Mouse (Mus musculus) kidney, postnatal 36 days (tissue): ENCODE results near the gene Trub2.

Experiments
- DNase-seq, 2 experiments: peaks; one replicate each; pipeline ENCODE4 v3.0.0; 2021 to 2022; ENCODE audit warnings: mixed read lengths in 2 of 2

Trub2 gene

GRCm38 (mm10) chr2:29773323-29773722, 15.0 kb downstream of the Trub2 start:
- no peak for DNase-seq

DNA sequence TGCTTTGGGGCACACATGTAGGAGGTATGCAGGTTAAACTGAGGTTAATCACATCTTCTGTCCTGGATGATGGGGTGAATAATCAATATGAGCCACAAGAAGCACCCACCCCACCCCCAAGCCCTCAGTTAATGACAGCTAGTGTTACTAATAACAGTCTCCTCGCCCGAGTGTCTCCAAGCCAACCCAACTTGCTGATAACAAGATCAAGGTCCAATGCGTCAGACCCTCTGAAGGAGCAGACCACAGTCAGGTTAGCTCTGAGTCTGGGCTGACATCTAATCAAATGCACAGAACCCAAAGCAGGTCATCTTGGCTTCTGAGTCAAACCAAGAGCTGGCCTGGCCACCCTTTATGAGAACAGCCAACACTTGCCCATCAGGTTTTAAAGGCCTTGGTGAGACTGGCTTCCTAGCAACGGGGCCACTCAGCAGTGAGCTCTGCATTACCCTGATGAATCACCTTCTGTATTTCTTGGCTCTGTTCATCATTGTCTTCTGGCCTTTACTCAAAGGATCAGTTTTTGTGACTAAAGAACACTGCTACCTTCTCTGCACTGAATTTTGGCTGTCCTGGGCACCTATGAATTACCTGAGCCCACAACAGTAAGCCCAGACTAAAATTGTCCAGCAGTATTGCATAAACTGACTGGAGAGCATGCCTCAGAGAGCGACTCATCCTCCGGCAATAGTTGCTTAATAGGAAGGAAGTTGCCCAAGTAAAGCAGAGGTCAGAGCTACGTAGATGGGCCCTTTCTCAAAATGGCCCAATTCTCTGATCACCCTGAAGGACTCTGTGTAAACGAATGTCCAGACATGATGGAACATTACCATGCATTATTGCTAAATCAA, 16.5 kb downstream of the Trub2 start:
- DNase-seq: no peak

- DNase-seq: peak in 1 of 2 experiments; percentile 19
Observed at GRCm38 (mm10) chr2:29770162-29770561, 18.1 kb downstream of the Trub2 start.

- DNase-seq: no peak
Observed at GRCm38 (mm10) chr2:29768901-29769300, 19.4 kb downstream of the Trub2 start.

DNA sequence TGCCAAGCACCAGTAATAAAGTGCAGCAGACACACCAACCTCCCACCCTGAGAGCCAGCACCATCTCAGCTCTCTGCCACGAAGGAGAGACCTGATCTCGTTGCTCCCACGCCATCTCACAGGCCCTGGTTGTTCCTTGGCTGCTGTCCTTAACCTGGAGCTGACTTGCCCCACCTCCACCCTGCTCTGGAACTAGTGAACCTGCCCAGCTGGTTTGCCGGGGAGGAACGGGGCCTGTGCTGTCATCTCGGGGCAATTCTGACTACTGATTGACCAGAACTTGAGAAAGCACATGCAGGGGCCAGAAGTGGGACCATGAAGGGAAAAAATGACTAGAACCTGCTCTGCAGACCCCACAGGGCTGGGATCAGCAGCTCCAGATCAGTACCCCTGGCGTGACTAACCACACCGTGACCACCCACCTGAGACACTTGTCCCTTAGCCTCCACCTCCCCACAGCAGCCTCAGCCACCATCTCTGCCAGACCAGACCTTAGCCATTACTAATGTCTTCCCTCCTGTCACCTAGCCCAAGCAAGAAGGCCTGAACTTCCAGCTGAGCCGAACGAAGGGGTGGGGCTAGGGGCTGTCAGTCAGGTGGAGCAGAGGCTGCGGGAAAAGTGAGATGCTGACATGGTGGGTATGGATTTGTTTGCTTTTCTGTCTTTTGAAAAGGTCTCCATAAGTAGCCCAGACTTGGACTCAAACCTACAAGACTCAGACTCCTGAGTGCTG, 20.2 kb downstream of the Trub2 start:
- peak; percentile 65 to 68 for DNase-seq

DNA sequence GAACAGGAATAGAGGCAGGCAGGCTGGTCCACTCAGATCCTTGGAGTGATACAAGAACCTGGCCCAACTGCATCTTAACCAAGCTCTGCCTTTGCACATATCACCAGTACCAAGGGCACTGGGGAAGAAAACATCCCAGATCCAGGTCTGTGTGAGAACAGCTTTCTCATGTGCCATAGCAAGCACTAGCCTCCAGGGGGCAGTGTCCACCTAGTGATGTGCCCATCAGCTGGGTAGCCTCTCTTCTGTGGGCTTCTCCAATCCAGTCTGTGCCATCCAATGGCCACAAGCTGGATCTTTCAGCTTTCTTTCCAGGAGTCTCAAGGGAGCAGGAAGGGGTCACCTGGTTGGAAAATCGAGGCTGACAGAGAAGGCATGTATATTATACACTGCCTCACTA, 23.5 kb downstream of the Trub2 start:
- DNase-seq: peak; percentile 62 to 85

- DNase-seq: no peak
Observed at GRCm38 (mm10) chr2:29755693-29756092, 32.6 kb downstream of the Trub2 start.

DNA sequence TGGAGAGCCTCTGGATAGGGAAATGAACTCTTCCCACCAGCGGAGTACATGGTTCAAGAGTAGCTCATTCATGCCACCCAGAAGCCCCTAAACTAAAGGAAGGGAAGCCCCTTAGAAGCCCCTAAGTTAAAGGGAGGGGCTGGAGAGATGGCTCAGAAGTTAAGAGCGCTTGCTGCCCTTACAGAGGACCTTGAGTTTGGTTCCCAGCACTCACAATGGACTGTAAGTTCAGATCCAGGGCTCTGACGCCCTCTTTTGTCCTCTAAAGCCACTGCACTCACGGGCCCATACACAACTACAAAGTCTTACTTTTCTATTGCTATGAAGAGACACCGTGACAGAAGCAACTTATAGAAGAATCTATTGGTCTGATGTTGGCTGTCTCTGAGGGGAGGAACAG, 35.9 kb downstream of the Trub2 start:
- DNase-seq: no peak

GRCm38 (mm10) chr2:29751497-29751896, 36.8 kb downstream of the Trub2 start, which contains the start of gene Gm13420:
TSS of gene Gm13420 (minus strand) at chr2:29751685.
- DNase-seq: peak; percentile 80 to 87

DNA sequence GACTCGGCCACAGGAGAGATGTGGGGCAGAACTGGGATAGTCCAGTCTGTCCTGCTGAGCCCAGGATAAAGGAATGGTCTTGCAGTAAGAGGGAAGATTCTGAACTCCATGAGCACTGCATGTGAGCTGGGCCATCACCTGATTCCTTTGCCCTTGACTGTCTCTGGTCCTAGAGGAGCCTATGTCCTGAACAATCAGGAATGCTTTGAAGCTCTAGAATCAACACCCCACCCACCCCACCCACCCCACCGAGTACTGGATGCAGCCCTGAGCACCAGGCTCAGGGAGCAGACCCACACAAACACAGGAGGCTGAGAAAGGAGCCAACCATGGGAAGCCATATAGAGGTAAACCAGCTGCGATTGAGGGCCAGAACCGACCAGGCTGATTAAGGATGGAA, 39.8 kb downstream of the Trub2 start:
- DNase-seq: no peak

DNA sequence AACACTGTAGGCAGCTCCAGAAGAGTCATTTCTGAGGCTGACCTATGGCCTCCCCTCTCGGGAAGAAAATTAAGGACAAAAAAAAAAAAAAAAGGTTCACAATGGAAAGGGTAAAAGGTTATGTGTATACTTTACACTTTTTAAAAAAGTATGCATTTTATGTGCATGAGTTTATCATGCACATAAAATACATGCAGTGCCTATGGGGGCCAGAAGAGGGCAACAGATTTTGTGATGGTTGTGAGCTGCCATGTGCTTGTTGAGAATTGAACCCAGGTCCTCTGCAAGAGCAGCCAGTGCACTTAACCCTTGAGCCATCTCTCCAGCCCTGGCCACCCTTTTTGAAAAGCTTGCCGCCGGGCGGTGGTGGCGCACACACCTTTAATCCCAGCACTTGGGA, 40.5 kb downstream of the Trub2 start:
- peak in 1 of 2 experiments; percentile 60 for DNase-seq

DNA sequence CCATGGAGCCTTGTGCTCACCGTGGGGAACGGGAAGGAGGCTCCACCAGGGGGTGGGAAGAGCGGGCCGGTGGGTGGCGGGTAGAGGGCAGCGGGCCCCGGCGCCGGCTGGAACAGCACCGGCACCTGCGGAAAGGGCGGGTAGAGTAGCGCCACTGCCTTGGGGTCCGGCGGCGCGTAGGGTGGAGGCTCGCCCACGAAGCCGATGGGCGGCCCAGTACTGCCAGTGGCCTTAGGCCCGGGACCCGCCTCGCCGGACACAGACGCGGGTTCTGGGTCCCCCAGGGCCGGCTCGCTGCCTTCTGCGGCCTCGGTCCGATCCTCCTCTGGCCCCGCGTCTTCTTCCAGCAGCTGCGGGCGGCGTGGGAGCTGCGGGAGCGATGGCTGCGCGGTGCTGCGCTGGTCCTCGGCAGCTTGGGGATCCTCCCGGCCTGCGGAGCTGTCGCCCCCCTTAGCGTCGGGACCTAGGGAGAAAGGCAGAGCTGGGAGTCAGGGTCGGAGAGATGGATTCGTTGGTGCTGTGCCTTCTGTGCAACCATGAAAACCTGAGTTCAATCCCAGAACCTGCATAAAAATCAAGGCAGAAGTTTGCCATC, 41.0 kb downstream of the Trub2 start:
- no peak for DNase-seq

- DNase-seq: peak; percentile 43 to 53
Observed at GRCm38 (mm10) chr2:29744256-29744655, 44.0 kb downstream of the Trub2 start.

DNA sequence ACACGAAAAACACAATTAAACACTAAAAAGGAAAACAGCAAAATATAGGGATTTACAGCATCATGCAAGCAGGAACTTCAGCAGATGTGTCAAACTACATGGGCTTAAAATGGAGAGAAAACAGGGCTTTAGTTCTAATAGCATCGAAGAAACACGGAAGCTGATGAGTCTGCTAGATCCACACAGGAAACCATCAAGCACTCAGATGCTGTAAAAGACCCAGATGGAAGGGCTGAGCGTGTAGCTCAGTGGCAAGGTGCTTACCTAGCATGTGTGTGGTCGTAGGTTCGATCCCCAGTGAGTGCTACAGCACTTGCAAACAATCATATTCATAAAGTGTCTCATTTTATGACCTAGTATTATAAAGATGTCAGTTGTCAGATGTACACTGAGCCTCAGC, 47.1 kb downstream of the Trub2 start:
- no peak for DNase-seq

GRCm38 (mm10) chr2:29739368-29739767, 48.9 kb downstream of the Trub2 start:
- DNase-seq: peak in 1 of 2 experiments; percentile 51

DNA sequence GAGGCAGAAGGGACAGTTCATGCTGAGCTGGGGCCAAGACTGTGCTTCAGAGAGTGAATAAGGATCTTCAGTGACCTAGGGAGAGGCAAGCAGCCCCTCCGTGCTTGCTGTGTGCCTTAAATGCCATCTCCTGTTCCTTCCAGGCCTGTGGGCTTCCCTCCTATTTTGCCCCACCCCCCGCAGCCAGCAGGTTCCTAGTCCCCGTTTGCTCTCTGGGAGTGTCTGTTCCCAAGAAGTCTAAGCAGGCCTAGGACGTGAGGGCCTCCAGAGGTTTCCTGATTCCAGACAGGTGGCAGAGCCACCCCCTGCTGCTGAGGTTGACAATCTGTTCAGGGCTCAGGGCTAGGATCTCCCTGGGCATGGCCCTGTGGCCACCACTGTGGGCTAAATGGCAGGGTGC, 49.5 kb downstream of the Trub2 start:
- DNase-seq: no peak

DNA sequence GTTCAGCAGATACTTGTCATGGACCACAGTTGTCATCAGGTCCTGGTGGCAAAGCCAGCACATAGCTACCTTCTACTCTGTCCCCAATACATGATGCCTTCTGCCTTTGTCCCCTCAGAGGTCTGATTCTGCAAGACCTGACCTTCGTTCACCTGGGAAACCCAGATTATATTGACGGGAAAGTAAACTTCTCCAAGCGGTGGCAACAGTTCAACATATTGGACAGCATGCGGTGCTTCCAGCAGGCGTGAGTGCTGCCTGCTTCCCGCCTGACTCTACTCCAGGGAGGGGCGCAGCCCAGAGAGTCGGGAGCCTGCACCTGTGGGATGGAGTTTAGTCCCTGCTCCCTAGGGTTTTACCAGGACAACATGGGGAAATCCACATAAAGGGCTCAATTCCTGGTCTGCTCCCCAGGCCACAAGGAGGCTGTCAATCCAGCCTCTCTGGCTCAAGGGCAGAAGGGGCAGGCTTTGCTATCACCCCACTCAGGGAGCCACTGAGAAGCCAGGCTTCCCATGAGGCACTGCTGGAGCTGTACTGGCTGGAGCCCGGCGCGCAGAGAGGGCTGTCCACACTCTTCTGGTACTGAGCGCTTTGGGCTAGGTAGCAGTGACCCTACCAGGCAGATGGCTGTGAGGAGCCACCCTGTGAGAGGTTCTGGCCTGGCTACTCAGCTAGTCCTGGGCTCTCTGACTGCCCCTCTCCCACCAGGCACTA, 50.9 kb downstream of the Trub2 start:
- DNase-seq: no peak

DNA sequence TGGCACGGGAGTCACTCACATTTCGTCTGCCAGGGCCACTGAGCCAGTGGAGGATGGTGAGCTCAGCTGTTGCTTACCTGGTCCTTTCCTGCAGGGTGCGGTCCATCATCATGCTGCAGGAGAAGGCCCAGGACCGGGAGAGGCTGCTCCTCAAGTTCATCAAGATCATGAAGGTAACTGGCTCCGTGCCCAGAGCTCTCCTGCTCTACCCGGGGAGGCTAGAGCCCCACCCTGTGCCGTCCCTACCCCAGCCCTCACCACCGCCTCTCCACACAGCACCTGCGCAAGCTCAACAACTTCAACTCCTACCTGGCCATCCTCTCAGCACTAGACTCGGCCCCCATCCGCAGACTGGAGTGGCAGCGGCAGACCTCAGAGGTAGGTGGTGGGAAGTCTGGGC, 52.6 kb downstream of the Trub2 start:
- no peak for DNase-seq

DNA sequence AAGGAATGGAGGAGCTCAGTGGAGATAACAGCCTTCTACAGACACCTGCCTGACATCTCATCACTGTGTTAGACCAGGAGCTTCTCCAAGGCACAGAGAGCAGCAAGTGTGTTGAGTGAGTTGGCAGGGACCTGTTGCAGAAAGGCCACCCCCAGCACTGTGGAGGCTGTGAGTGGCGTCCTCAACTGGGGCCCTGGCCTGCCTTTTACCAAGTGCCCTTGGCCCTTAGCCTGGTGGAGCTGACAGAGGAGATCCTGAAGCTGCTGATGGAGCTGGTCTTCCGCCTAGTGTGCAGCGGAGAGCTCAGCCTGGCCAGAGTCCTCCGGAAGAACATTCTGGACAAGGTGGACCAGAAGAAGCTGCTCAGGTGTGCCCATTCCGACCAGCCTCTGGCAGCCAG, 55.0 kb downstream of the Trub2 start:
- no peak for DNase-seq

GRCm38 (mm10) chr2:29732559-29732958, 55.7 kb downstream of the Trub2 start:
- DNase-seq: peak; percentile 50 to 55

- DNase-seq: peak; percentile 61 to 80
Observed at GRCm38 (mm10) chr2:29731545-29731944, 56.8 kb downstream of the Trub2 start.

- no peak for DNase-seq
Observed at GRCm38 (mm10) chr2:29729500-29729899, 58.8 kb downstream of the Trub2 start.
